ENCODE assay signal across 8 mouse cellular contexts in genomic region chr8:105518436-105519313, GRCm38 (mm10). TPM values are rescaled to one million over a fixed set of nuclear protein-coding genes. Genes with fewer than 3 reads are reported as not detected.
DNase-seq lines count a peak whose midpoint lies in the region; ATAC-seq and TF ChIP-seq lines count a peak whose summit lies in the region.

Gene Hsd11b2, plus strand, starts transcription at chr8:105518755.

- peaks cover 3% of the 10 kb centered on the region; the same call in 1 of the 2 replicates for H3K36me3 ChIP-seq in forebrain, postnatal 0 days (ENCODE audit: insufficient read depth)
- H3K36me3 ChIP-seq in limb, embryonic 14.5 days (ENCODE audit: control insufficient read depth, insufficient read depth, low read length), result peaks cover 15% of the 10 kb centered on the region
- peaks cover 18% of the 10 kb centered on the region for H3K36me3 ChIP-seq in midbrain, embryonic 13.5 days

- H3K9ac ChIP-seq in forebrain, postnatal 0 days, result peak within 1 kb of the TSS; percentile 41
- peak within 1 kb of the TSS; percentile 62 for H3K9ac ChIP-seq in limb, embryonic 14.5 days (ENCODE audit: low read depth, low read length, severe bottlenecking)
- H3K9ac ChIP-seq in midbrain, embryonic 13.5 days (replicated peaks), result peak within 1 kb of the TSS; percentile 82

- no peak within 1 kb of the TSS for H3K27ac ChIP-seq in bone marrow macrophage, adult 2 months (ENCODE audit: insufficient read depth, low read depth, low read length)
- H3K27ac ChIP-seq in forebrain, postnatal 0 days (ENCODE audit: low read depth, low read length), result no peak within 1 kb of the TSS
- peak within 1 kb of the TSS; percentile 61 for H3K27ac ChIP-seq in limb, embryonic 14.5 days (replicated peaks; ENCODE audit: low read depth, low read length)
- peak within 1 kb of the TSS; percentile 71 for H3K27ac ChIP-seq in midbrain, embryonic 13.5 days

- ATAC-seq in forebrain, postnatal 0 days, result peak; percentile 80
- peak; percentile 79 for ATAC-seq in inflammation-experienced regulatory T-cells, adult 6 months
- peak; percentile 51 for ATAC-seq in limb, embryonic 14.5 days (ENCODE audit: low FRiP score, low read depth)
- ATAC-seq in midbrain, embryonic 13.5 days, result peak; percentile 67

- peak; percentile 95 for DNase-seq in heart, adult 11 months
- DNase-seq in heart, adult 8-10 months (ENCODE audit: low spot score), result no peak
- peak; percentile 56 for DNase-seq in forebrain, postnatal 0 days
- DNase-seq in limb, embryonic 14.5 days (ENCODE audit: low spot score), result peak; percentile 27
- peak; percentile 44 to 47 for DNase-seq in spleen, postnatal 36 days (ENCODE audit: low spot score in 2 of 2)

- no peaks in the 10 kb centered on the region for H3K9me3 ChIP-seq in forebrain, postnatal 0 days (ENCODE audit: low read length)
- H3K9me3 ChIP-seq in limb, embryonic 14.5 days (ENCODE audit: control insufficient read depth, low read length), result no peaks in the 10 kb centered on the region
- no peaks in the 10 kb centered on the region for H3K9me3 ChIP-seq in midbrain, embryonic 13.5 days

- H3K4me3 ChIP-seq in bone marrow macrophage, adult 2 months (ENCODE audit: insufficient read depth, low read length), result peak within 1 kb of the TSS; percentile 58
- H3K4me3 ChIP-seq in forebrain, postnatal 0 days (ENCODE audit: low read depth, low read length), result peak within 1 kb of the TSS; percentile 45
- peak within 1 kb of the TSS; percentile 56 for H3K4me3 ChIP-seq in limb, embryonic 14.5 days (replicated peaks; ENCODE audit: low read length)
- peak within 1 kb of the TSS; percentile 61 for H3K4me3 ChIP-seq in midbrain, embryonic 13.5 days (replicated peaks)

- H3K4me1 ChIP-seq in bone marrow macrophage, adult 2 months (ENCODE audit: control insufficient read depth, insufficient read depth, low read length), result peaks cover 12% of the 10 kb centered on the region
- H3K4me1 ChIP-seq in forebrain, postnatal 0 days (ENCODE audit: insufficient read depth), result peaks cover 11% of the 10 kb centered on the region; the same call in 1 of the 2 replicates
- peaks cover 34% of the 10 kb centered on the region for H3K4me1 ChIP-seq in limb, embryonic 14.5 days (ENCODE audit: control insufficient read depth, insufficient read depth, low read length)
- peaks cover 61% of the 10 kb centered on the region for H3K4me1 ChIP-seq in midbrain, embryonic 13.5 days (replicated peaks)

- peaks cover 11% of the 10 kb centered on the region for H3K27me3 ChIP-seq in forebrain, postnatal 0 days (ENCODE audit: insufficient read depth, low read length)
- H3K27me3 ChIP-seq in limb, embryonic 14.5 days (ENCODE audit: control insufficient read depth, insufficient read depth, low read length), result no peaks in the 10 kb centered on the region
- H3K27me3 ChIP-seq in midbrain, embryonic 13.5 days, result peaks cover 26% of the 10 kb centered on the region

- no peak for TF ChIP-seq POLR2A in bone marrow macrophage, adult 2 months (IDR thresholded peaks at IDR 0.05; ENCODE audit: borderline replicate concordance, low read depth, low read length)
- TF ChIP-seq POLR2A in limb, embryonic 14.5 days (IDR thresholded peaks at IDR 0.05; ENCODE audit: borderline replicate concordance, extremely low read depth, insufficient read depth, insufficient read length), result no peak

- H3K4me2 ChIP-seq in forebrain, postnatal 0 days (ENCODE audit: low read depth), result peak within 1 kb of the TSS; percentile 95
- H3K4me2 ChIP-seq in limb, embryonic 14.5 days (replicated peaks; ENCODE audit: low read depth, low read length, severe bottlenecking), result peak within 1 kb of the TSS; percentile 97
- peak within 1 kb of the TSS; percentile 94 for H3K4me2 ChIP-seq in midbrain, embryonic 13.5 days (replicated peaks)

- 2% methylated on average over 57 of the region's 68 CpGs for WGBS in forebrain, postnatal 0 days
- WGBS in limb, embryonic 14.5 days, result under 1% methylated on average over 54 of the region's 68 CpGs
- under 1% methylated on average over 67 of the region's 68 CpGs for WGBS in midbrain, embryonic 13.5 days

- no peak for TF ChIP-seq CTCF in bone marrow macrophage, adult 2 months (IDR thresholded peaks at IDR 0.05; ENCODE audit: low read depth, low read length)
- TF ChIP-seq CTCF in forebrain, postnatal 0 days (IDR thresholded peaks at IDR 0.05; ENCODE audit: low read depth), result no peak; the same call in 1 of the 2 replicates

RNA-seq across cellular contexts. Expression of gene Hsd11b2, which starts in this region (rescaled TPM):
- under 1 TPM in 1 of 4 experiments, not detected in 3; 0.22 TPM for total RNA-seq in heart, adult 8-10 months (2022)
- not detected in 2 replicates for polyA plus RNA-seq in bone marrow macrophage, adult 2 months (2012; ENCODE audit: insufficient read depth, insufficient read length, missing spikeins)
- 0.38 and 0.52 TPM in 2 replicates for total RNA-seq in forebrain, postnatal 0 days (2014; rRNA removed)
- polyA plus RNA-seq in forebrain, postnatal 0 days (2015; fragmentation: Nextera tagmentation; extraction: Ambion mirVana), result 1.3 and 2.6 TPM in 2 replicates
- polyA plus RNA-seq in inflammation-experienced regulatory T-cells, adult 6 months (2017; shearing (Covaris generic)), result not detected
- polyA plus RNA-seq in limb, embryonic 14.5 days (2012; rRNA removed), result 3.3 and 6.4 TPM in 2 replicates
- polyA plus RNA-seq in limb, embryonic 14.5 days (2014; fragmentation: Nextera tagmentation; extraction: Ambion mirVana), result 1.7 and 2.2 TPM in 2 replicates
- 11.6 and 16.9 TPM in 2 replicates for polyA plus RNA-seq in midbrain, embryonic 13.5 days (2015; fragmentation: Nextera tagmentation; extraction: Ambion mirVana)

Comparison
In these comparisons a context has a peak if more than half of its experiments do, and no peak if none do; other contexts are left out.
1. Peak in ATAC-seq in inflammation-experienced regulatory T-cells, adult 6 months; RNA of the gene not detected or under 1 TPM.
2. H3K27ac ChIP-seq: peak in limb, embryonic 14.5 days (single experiment) and midbrain, embryonic 13.5 days (single experiment); none in bone marrow macrophage, adult 2 months (single experiment) and forebrain, postnatal 0 days (single experiment).
3. Peak in every context shown above with its lines, with median percentiles within 50 percentile points of each other: H3K4me3 ChIP-seq, ATAC-seq, H3K4me2 ChIP-seq and H3K9ac ChIP-seq.